Mouse (Mus musculus): ENCODE results near the gene Oscar.

GRCm38 (mm10) chr7:3595146-3595545, 20.8 kb downstream of the Oscar start:
- TF ChIP-seq CTCF (IDR thresholded peaks at IDR 0.05; ENCODE audit: control insufficient read depth, insufficient read depth, low read length) (no peak), POLR2A (IDR thresholded peaks at IDR 0.05; ENCODE audit: borderline replicate concordance, control insufficient read depth, low read depth, low read length) (no peak)

Data from bone marrow, adult 2 months (tissue).